Mouse (Mus musculus) MEL (cell line): ENCODE results near the gene Otp. TPM values are rescaled to one million over a fixed set of nuclear protein-coding genes. Genes with fewer than 3 reads are reported as not detected.

Experiments
- DNase-seq: peaks from one replicate; pipeline ENCODE4 v3.0.0; 2011; ENCODE audit warnings: low read depth, low spot score
- H3K27ac ChIP-seq: 2 replicates; pipeline ENCODE4 v1.5.1; 2012; ENCODE audit warnings: low read depth, mild to moderate bottlenecking, control low read depth, low read length, moderate library complexity; ENCODE audit not compliant: control insufficient read depth
- H3K27me3 ChIP-seq, 2 experiments: fragments of 150-350 bp in 1 of 2; sonication (generic) in 1 of 2; 2 replicates each; pipeline ENCODE4 v1.6.1; 2012; ENCODE audit warnings: low read length in 2 of 2, mild to moderate bottlenecking in 2 of 2, improper control_type of control experiment in 1 of 2, moderate library complexity in 1 of 2; ENCODE audit not compliant: insufficient read depth in 2 of 2, control insufficient read depth in 1 of 2
- H3K36me3 ChIP-seq, 2 experiments: 2 replicates each; pipeline ENCODE4 v1.6.1; 2012 to 2014; ENCODE audit warnings: low read length in 2 of 2, improper control_type of control experiment in 1 of 2, inconsistent platforms in 1 of 2, mild to moderate bottlenecking in 1 of 2; ENCODE audit not compliant: insufficient read depth in 2 of 2, control insufficient read depth in 1 of 2
- H3K4me1 ChIP-seq, 2 experiments: fragments of 150-350 bp in 1 of 2; sonication (generic) in 1 of 2; 2 replicates each; pipeline ENCODE4 v1.6.1; 2012; ENCODE audit warnings: low read length in 2 of 2, improper control_type of control experiment in 1 of 2, mild to moderate bottlenecking in 1 of 2; ENCODE audit not compliant: insufficient read depth in 2 of 2, control insufficient read depth in 1 of 2
- H3K4me3 ChIP-seq, 2 experiments: fragments of 150-350 bp in 1 of 2; sonication (generic) in 1 of 2; 2 replicates each; pipeline ENCODE4 v1.5.1; 2012; ENCODE audit warnings: low read depth in 2 of 2, low read length in 2 of 2, mild to moderate bottlenecking in 2 of 2, moderate library complexity in 2 of 2, control low read depth in 1 of 2, improper control_type of control experiment in 1 of 2; ENCODE audit not compliant: control insufficient read depth in 1 of 2, insufficient read depth in 1 of 2
- H3K79me2 ChIP-seq: 2 replicates; pipeline ENCODE4 v1.6.1; 2012; ENCODE audit warnings: mild to moderate bottlenecking, low read length, moderate library complexity; ENCODE audit not compliant: control insufficient read depth, poor library complexity, insufficient read depth
- H3K9ac ChIP-seq: 2 replicates; pipeline ENCODE4 v1.6.1; 2012; ENCODE audit warnings: low read depth, mild to moderate bottlenecking, control low read depth, low read length, moderate library complexity; ENCODE audit not compliant: control insufficient read depth, poor library complexity, severe bottlenecking
- H3K9me3 ChIP-seq: fragments of 150-350 bp; sonication (generic); replicated peaks from 2 replicates; pipeline ENCODE4 v1.6.1; 2012; ENCODE audit warnings: mild to moderate bottlenecking, low read length, improper control_type of control experiment, moderate library complexity; ENCODE audit not compliant: insufficient read depth
- CHD2 ChIP-seq: IDR thresholded peaks from 2 replicates; pipeline ENCODE4 v1.6.1; 2011; ENCODE audit warnings: low read length, improper control_type of control experiment
- ELF1 ChIP-seq: IDR thresholded peaks from 2 replicates; pipeline ENCODE4 v1.6.1; 2014; ENCODE audit warnings: low read depth, mild to moderate bottlenecking, inconsistent platforms, low read length, improper control_type of control experiment, moderate library complexity
- ETS1 ChIP-seq: IDR thresholded peaks from 2 replicates; pipeline ENCODE4 v1.6.1; 2012; ENCODE audit warnings: low read depth, mild to moderate bottlenecking, inconsistent platforms, low read length, improper control_type of control experiment, moderate library complexity
- GATA1 ChIP-seq: IDR thresholded peaks from 2 replicates; pipeline ENCODE4 v1.6.1; 2011; ENCODE audit warnings: low read depth, low read length, improper control_type of control experiment
- JUND ChIP-seq: IDR thresholded peaks from 2 replicates; pipeline ENCODE4 v1.6.1; 2011; ENCODE audit warnings: low read depth, mild to moderate bottlenecking, improper control_type of control experiment, low read length
- MXI1 ChIP-seq: IDR thresholded peaks from 2 replicates; pipeline ENCODE4 v1.6.1; 2011; ENCODE audit warnings: mild to moderate bottlenecking, low read depth, low read length, improper control_type of control experiment
- NRF1 ChIP-seq: IDR thresholded peaks from 2 replicates; pipeline ENCODE4 v1.6.1; 2014; ENCODE audit warnings: low read depth, mild to moderate bottlenecking, inconsistent platforms, low read length, improper control_type of control experiment, moderate library complexity; ENCODE audit not compliant: poor library complexity, insufficient read depth, severe bottlenecking
- POLR2A ChIP-seq, 2 experiments: IDR thresholded peaks; 2 replicates each; pipeline ENCODE4 v1.6.1; 2011 to 2012; ENCODE audit warnings: low read length in 2 of 2, mild to moderate bottlenecking in 2 of 2, control low read depth in 1 of 2, improper control_type of control experiment in 1 of 2, low read depth in 1 of 2, moderate library complexity in 1 of 2; ENCODE audit not compliant: control insufficient read depth in 1 of 2, insufficient read depth in 1 of 2, poor library complexity in 1 of 2
- POLR2AphosphoS2 ChIP-seq: IDR thresholded peaks from 2 replicates; pipeline ENCODE4 v1.6.1; 2011; ENCODE audit warnings: low read length, improper control_type of control experiment
- POLR2AphosphoS5 ChIP-seq: IDR thresholded peaks from 2 replicates; pipeline ENCODE4 v1.6.1; 2012; ENCODE audit warnings: low read depth, borderline replicate concordance, mild to moderate bottlenecking, inconsistent platforms, low read length, moderate library complexity, mixed read lengths
- TAL1 ChIP-seq: IDR thresholded peaks from 2 replicates; pipeline ENCODE4 v1.6.1; 2012; ENCODE audit warnings: mild to moderate bottlenecking, inconsistent platforms, low read length, moderate library complexity, mixed read lengths
- TCF12 ChIP-seq: IDR thresholded peaks from 2 replicates; pipeline ENCODE4 v1.6.1; 2014; ENCODE audit warnings: low read depth, mild to moderate bottlenecking, inconsistent platforms, low read length, improper control_type of control experiment, moderate library complexity
- UBTF ChIP-seq: IDR thresholded peaks from 2 replicates; pipeline ENCODE4 v1.6.1; 2012; ENCODE audit warnings: low read depth, mild to moderate bottlenecking, inconsistent platforms, low read length, improper control_type of control experiment, moderate library complexity, borderline replicate concordance; ENCODE audit not compliant: insufficient read depth
- ZKSCAN1 ChIP-seq: IDR thresholded peaks from 2 replicates; pipeline ENCODE4 v1.6.1; 2012; ENCODE audit warnings: low read depth, mild to moderate bottlenecking, inconsistent platforms, low read length, improper control_type of control experiment, moderate library complexity
- ZMIZ1 ChIP-seq: IDR thresholded peaks from 2 replicates; pipeline ENCODE4 v1.6.1; 2012; ENCODE audit warnings: low read depth, mild to moderate bottlenecking, inconsistent platforms, low read length, improper control_type of control experiment, moderate library complexity
- ZNF384 ChIP-seq: IDR thresholded peaks from 2 replicates; pipeline ENCODE4 v1.6.1; 2012; ENCODE audit warnings: low read depth, mild to moderate bottlenecking, inconsistent platforms, low read length, improper control_type of control experiment
- polyA plus RNA-seq, 2 experiments: library from polyadenylated mRNA; stranded (reverse) in 1 of 2; unstranded in 1 of 2; fragments of >175 nt in 1 of 2; fragments of >200 nt in 1 of 2; gene quantifications; 2 replicates each; pipeline versions ENCODE4 v1.2.1 to v1.2.4; 2012; ENCODE audit warnings: low replicate concordance in 2 of 2, low read depth in 1 of 2; ENCODE audit not compliant: insufficient read length in 2 of 2, insufficient read depth in 1 of 2, missing spikeins in 1 of 2
- total RNA-seq: library from RNA; depleted of rRNA; stranded (reverse); fragments of 300-350 nt; gene quantifications from 2 replicates; pipeline ENCODE4 v1.2.3, GENCODE M21; 2012

Gene Otp
- total and polyA plus RNA-seq, 3 experiments, result not detected

DNA sequence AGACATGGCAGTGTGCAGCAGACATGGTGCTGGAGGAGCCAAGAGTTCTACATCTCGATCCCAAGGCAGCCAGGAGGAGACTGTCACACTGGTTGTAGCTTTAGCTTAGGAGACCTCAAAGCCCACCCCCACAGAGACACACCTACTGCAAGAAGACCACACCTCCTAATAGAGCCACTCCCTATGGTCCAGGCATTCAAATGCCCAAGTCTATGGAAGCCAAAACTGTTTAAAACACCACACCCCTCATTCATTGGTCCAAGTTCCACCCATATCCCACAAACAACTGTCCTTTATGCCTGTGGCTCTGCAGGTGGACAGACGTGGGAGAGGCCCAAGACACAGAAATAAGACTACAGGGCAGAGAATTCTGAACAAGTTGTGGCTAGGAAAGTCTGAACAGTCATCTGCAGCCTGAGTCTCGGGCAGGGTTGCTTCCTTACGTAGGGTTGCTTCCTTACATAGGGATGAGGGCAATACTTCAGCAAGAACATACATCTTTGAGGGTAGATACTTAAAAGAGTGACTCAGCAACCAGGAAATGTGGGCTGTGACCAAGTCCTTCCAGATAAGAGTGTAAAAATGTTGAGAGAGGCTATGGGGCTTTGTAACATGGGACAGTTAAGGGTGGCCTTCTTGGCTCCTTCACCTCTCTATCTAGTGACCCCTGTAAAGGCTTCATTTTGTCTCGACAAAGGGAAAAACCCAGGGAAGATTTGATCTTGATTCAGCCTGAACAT, 12.7 kb upstream of the Otp start (continued):
- TF ChIP-seq POLR2AphosphoS2 (no peak), ZMIZ1 (no peak), ZNF384 (no peak)

DNA sequence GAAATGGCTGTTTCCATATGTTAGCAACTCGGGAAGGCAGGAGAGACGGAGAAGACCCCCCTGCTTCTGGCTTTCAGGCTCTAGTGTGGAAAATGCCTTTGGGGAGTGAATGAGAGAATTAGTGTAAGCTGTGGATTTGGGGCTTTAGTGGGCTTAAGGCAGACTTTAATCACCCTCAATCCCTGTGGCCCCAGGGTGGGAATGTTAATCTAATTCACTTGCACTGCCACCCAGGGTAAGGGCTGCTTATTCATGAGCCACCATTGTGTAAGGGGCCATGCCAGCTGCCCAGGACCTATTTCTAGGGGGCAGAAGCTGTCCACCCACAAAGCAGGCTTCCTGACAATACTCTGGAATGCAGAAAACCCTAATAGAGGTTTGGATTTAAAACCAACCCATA, 8.5 kb upstream of the Otp start:
- H3K4me1 ChIP-seq, result peaks cover 8 to 44% of the 10 kb centered on the region in 2 experiments
- no peak overlapping the region for H3K9ac ChIP-seq
- DNase-seq, result no peak
- H3K9me3 ChIP-seq, result no peaks in the 10 kb centered on the region
- H3K4me3 ChIP-seq, result no peak overlapping the region
- TF ChIP-seq ELF1 (no peak), MXI1 (no peak), NRF1 (no peak), ETS1 (no peak), ZMIZ1 (no peak), CHD2 (no peak), TCF12 (no peak), POLR2A (IDR thresholded peaks at IDR 0.05; ENCODE audit: control insufficient read depth in 1 of 2, insufficient read depth in 1 of 2, low read depth in 1 of 2, low read length in 2 of 2, poor library complexity in 1 of 2) (no peak), GATA1 (no peak), POLR2AphosphoS5 (no peak), UBTF (no peak), TAL1 (no peak)
- H3K27ac ChIP-seq, result no peak overlapping the region
- H3K79me2 ChIP-seq, result peaks cover 19% of the 10 kb centered on the region
- H3K36me3 ChIP-seq, result peaks cover 0 to 34% of the 10 kb centered on the region in 2 experiments; a peak in 2 of 4 replicates
- H3K27me3 ChIP-seq, result no peaks in the 10 kb centered on the region

DNA sequence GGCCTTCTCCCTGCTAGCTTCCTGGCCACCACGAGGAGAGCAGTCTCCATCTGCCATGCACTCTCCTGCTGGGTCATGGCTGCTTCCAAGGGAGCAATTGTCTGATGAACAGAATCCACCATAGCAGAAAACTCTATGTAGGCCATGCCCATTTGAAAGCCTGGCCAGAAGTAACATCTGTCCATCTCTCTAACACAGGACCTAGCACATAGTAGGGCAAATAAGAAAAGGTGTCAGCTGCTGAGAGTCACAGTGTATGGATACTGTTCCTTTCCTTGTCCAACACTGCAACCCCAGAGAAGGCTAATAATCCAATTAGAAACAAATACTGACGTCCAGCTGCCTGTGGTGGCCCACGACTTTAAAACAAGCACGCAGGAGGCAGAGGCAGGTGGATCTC, 7.6 kb upstream of the Otp start:
- Histone ChIP-seq H3K4me1 (peaks cover 6 to 35% of the 10 kb centered on the region in 2 experiments; a peak in 3 of 4 replicates), H3K9me3 (no peaks in the 10 kb centered on the region), H3K9ac (peak overlapping the region; percentile 100), H3K27me3 (no peaks in the 10 kb centered on the region), H3K36me3 (peaks cover 0 to 25% of the 10 kb centered on the region in 2 experiments; a peak in 2 of 4 replicates), H3K4me3 (peak overlapping the region; percentile 98 to 100), H3K27ac (no peak overlapping the region), H3K79me2 (peaks cover 19% of the 10 kb centered on the region)
- peak; percentile 95 for TF ChIP-seq ZKSCAN1
- no peak for TF ChIP-seq JUND
- no peak for DNase-seq
